Mouse (Mus musculus): ENCODE data around the gene Pilra.

GRCm38 (mm10) chr5:137785164-137786031 lies 50.7 kb downstream of the Pilra start:
- TF ChIP-seq POLR2A (IDR thresholded peaks at IDR 0.05; ENCODE audit: low read depth, low read length) = no peak; the same call in 1 of the 2 replicates
- no peak for TF ChIP-seq CTCF (IDR thresholded peaks at IDR 0.05; ENCODE audit: borderline replicate concordance, insufficient read depth, low read length)
